Mouse (Mus musculus) adrenal gland, postnatal 10 days (tissue): ENCODE results near the gene Olfr605. TPM values are rescaled to one million over a fixed set of nuclear protein-coding genes. Genes with fewer than 3 reads are reported as not detected.
"Not testable (repeated sequence)": the region's sequence is repeated elsewhere in the genome, so short reads cannot be mapped to it uniquely, and the experiment has no call there.

Experiments
- DNase-seq: peaks from one replicate; pipeline ENCODE4 v3.0.0; 2021; ENCODE audit warnings: mixed read lengths
- long read RNA-seq, 2 experiments: library from polyadenylated mRNA; stranded (forward); transcript quantifications; one replicate each; pipeline ENCODE4 v2.0.0; 2021
- microRNA-seq: library from miRNA; unstranded; fragments of <30 nt; microRNA quantifications from one replicate; pipeline ENCODE4 v1.2.0, GENCODE M21; 2021
- total RNA-seq, 2 experiments: library from RNA; stranded (reverse); gene quantifications; 2 replicates each; pipeline ENCODE4 v1.2.3; 2021

Gene Olfr605
- not detected for total RNA-seq
- long read RNA-seq, experiment 1, result 0 reads
- long read RNA-seq, experiment 2, result 0 reads

DNA sequence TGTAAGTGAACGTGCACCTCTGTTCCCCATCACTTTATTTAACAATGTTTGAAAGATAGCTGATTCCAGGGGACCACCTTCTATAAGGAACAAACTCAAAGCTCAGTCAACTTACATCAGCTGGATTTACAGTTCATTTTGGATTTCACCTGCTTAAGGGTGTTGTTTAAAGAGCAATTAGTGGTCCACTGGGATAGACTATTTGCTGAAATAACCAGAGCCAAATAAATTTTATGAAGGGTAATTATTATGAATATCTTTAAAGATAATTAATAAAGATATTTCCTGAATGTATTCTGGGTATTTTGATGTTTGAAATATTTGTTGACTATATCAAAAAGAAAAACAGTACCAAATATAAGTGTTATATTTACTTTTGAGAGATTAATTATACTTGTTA, at the start of gene Olfr605:
Gene Olfr605, minus strand, starts transcription at position 101 of the 400 bp plus-strand sequence.
- DNase-seq, result no peak

DNA sequence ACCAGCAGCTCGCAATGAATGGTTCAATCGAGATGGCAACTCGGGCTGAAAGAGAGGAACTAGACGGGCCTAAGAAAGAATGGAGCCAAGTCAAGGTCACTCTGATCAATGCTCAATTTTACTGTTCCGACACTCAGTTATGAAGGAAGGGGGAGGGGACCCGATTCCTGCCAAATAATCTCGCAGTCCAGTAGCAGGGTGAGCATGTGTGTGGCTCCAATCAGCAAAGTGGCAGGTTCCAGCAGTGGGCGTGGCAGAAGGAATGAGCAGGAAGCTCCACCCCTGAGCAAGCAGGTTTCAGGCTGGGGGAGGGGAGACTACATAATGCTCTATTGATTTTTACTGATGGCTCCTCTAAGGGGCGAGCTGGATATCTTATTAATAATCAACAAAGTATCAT, 31.9 kb upstream of the Olfr605 start:
- not testable (repeated sequence) for DNase-seq

DNA sequence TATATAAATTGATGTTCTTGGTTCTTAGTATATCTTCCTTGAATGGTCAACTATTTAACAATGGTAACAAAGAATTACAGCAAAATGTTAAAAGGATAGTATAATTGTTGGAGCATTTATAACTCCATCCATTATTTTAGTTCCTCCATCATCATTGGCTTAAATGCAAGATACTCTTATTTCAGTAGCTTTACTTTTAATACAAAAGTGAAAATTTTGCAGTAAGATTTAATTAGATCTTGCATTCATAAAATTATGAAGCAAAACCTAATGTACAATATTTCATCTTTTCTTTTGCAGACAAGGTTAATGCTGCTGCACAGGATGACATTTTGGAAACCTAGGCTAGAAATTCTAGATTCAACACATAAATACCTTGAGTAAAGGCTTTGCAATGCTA, 24.3 kb upstream of the Olfr605 start, which contains the start of gene Olfr608:
Gene Olfr608, plus strand, starts transcription at position 301 of the 400 bp plus-strand sequence.
- no peak for DNase-seq

DNA sequence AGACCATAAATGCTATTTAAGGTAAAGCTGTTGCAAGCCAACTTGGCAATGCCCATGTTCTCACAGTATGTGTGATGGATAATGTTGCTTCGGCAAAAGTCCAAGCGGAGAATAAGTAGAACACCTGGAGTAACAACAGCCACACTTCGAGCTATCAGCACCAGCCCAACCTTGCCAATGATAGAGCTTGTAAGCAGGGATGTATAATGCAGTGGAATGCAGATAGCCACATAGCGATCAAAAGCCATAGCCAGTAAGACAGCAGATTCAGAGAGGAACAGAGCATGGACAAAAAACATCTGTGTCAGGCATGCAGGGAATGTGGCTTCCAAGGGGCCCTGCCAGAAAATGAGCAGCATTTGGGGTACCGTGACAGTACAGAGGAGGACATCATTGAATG, 15.4 kb upstream of the Olfr605 start:
- no peak for DNase-seq

DNA sequence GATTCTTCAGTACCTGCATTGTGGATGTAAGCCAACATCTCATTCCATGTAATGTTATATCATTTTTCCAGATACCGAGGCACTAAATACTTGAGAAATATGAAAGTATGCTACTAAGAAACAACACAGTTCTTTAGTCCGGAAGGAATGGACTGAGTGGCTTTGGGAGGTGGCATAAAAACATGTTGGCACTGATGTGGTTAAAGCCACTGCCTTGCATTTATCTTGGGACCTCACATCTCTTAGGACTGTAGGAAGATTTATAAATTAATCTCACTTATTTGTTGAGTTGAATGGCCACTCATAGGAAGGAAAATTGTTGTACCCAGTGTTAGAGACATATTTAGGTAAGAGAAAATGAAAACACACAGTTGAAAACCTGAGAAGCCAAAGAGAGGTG, 3.5 kb upstream of the Olfr605 start, which contains the start of gene Olfr606:
Gene Olfr606, plus strand, starts transcription at position 301 of the 400 bp plus-strand sequence.
- no peak for DNase-seq

DNA sequence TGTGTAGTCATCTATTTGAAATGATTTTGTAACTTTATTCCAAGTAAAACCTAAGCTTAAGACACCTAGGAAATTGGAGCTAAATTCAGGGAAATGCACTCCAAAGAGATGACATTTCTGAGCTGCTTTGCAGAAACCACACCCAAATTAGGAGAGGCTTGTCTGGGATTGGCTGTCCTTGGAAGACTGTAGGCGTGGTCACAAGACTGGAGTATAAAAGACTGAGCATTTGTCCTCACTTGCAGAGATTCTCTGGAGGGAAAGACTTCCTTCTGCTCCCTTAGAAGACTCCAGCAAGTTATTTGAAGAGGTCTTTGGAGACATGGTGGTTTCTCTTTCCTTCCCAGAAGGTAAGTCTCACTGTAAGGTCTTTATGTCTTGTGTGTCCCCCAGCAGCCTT, 30.5 kb downstream of the Olfr605 start, which contains the start of gene Usp17lc:
Gene Usp17lc, plus strand, starts transcription at position 301 of the 400 bp plus-strand sequence.
- DNase-seq, result not testable (repeated sequence)

DNA sequence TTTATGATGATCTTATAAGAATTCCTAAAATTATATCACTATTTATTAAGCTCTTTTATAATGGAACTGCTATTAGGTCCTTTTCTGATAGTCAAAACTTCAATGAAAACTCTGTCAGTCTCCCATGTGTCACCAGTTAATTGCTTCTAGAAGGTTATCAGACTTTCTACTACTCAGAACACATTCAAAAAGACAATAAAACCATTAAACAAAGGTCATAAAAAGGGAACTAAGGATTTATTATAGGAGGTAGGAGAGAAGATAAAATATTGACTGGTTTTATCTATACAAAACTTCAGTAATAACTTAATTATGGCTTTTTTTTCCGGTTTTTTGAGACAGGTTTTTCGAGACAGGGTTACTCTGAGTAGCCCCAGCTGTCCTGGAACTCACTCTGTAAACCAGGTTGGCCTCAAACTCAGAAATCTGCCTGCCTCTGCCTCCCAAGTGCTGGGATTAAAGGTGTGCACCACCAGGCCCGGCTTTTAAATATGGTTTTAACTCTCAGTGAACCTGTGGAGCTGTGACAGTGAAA, 38.7 kb downstream of the Olfr605 start:
- DNase-seq, result not testable (repeated sequence)

DNA sequence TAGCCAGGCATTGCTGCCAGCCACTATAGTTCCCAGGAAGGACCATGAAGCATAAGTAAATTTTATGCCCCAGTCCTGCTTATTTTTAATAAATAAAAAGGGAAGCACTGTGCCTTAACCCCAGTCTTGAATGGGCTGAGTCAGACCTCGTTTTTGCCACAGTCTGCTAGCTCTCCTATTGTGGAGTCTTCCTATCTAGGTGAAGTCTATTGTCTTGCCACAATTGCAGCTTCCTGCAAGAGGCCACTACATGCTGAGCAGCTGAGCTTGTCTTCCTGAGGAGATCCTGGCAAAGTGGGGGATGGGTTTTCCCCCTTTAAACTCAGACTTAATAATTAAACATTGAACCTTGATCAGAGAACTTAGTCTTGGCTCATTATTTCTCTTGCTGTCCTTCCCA, 46.3 kb downstream of the Olfr605 start:
- DNase-seq, result no peak

DNA sequence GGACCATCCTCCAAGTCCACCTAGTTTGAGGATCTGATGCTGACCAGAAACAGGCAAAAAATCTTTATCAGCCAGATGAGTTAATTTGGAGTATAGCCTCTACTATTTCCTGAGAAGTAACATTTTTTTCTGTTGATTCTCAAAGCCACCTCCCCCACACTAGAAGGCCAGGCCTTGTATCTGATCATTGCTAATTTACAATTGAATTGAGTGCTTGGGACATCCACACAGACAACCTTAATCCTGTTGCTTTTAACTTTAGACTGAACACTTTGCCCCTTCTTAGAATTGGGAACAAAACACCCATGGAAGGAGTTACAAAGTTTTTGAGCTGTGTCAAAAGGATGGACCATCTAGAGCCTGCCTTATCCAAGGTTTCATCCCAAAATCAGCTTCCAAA, 47.5 kb downstream of the Olfr605 start:
- DNase-seq, result no peak

Small RNAs within 50 kb of the gene (microRNA-seq; reads per million reads assigned to microRNA genes)
- gene Gm25774, result not detected

Other genes starting within 250 kb of the Olfr605 start
- gene Olfr593, start 233.6 kb downstream of the Olfr605 start, total RNA-seq, result not detected
- not detected for gene Olfr594, start 228.4 kb downstream of the Olfr605 start, total RNA-seq
- not detected for gene Usp17ld, start 192.9 kb downstream of the Olfr605 start, total RNA-seq
- not detected for gene Olfr596, start 139.8 kb downstream of the Olfr605 start, total RNA-seq
- gene Olfr597, start 129.1 kb downstream of the Olfr605 start, total RNA-seq, result not detected
- not detected for gene Olfr598, start 121.9 kb downstream of the Olfr605 start, total RNA-seq
- not detected for gene Olfr599, start 109.5 kb downstream of the Olfr605 start, total RNA-seq
- not detected for gene Olfr600, start 95.8 kb downstream of the Olfr605 start, total RNA-seq
- not detected for gene Olfr601, start 82.8 kb downstream of the Olfr605 start, total RNA-seq
- not detected for gene Olfr603, start 59.3 kb downstream of the Olfr605 start, total RNA-seq
- not detected for gene Usp17lc, start 30.4 kb downstream of the Olfr605 start, total RNA-seq
- not detected for gene Olfr606, start 3.6 kb upstream of the Olfr605 start, total RNA-seq
- not detected for gene Olfr607, start 18.7 kb upstream of the Olfr605 start, total RNA-seq
- not detected for gene Olfr608, start 24.4 kb upstream of the Olfr605 start, total RNA-seq
- gene Olfr609, start 52.6 kb upstream of the Olfr605 start, total RNA-seq, result not detected
- gene Olfr610, start 66.7 kb upstream of the Olfr605 start, total RNA-seq, result not detected
- not detected for gene Olfr611, start 75.4 kb upstream of the Olfr605 start, total RNA-seq
- gene Olfr612, start 97.3 kb upstream of the Olfr605 start, total RNA-seq, result not detected
- not detected for gene Olfr613, start 102.6 kb upstream of the Olfr605 start, total RNA-seq
- gene Olfr615, start 110.6 kb upstream of the Olfr605 start, total RNA-seq, result not detected
- gene Olfr616, start 123.7 kb upstream of the Olfr605 start, total RNA-seq, result not detected
- gene Olfr617, start 127.6 kb upstream of the Olfr605 start, total RNA-seq, result not detected
- not detected for gene Olfr618, start 144.7 kb upstream of the Olfr605 start, total RNA-seq
- not detected for gene Olfr619, start 155.1 kb upstream of the Olfr605 start, total RNA-seq
- gene Olfr620, start 167.1 kb upstream of the Olfr605 start, total RNA-seq, result not detected
- gene Olfr622, start 197.3 kb upstream of the Olfr605 start, total RNA-seq, result not detected
- gene Olfr623, start 218.3 kb upstream of the Olfr605 start, total RNA-seq, result not detected
- gene Olfr624, start 225.8 kb upstream of the Olfr605 start, total RNA-seq, result under 1 TPM; 0.06 to 0.09 TPM
- gene Olfr625-ps1, start 237.3 kb upstream of the Olfr605 start, total RNA-seq, result not detected